In genomic region chr19:25251610-25252140, GRCm38 (mm10) we compare ENCODE assay signal across 31 mouse cellular contexts. TPM values are rescaled to one million over a fixed set of nuclear protein-coding genes. Genes with fewer than 3 reads are reported as not detected.
DNase-seq lines count a peak whose midpoint lies in the region; ATAC-seq and TF ChIP-seq lines count a peak whose summit lies in the region.
"Had no signal": no experiment of that assay in that cellular context is flagged by ENCODE, and none has a peak within 500 bp of the region (broad histone marks: within the 10 kb centered on the region; RNA-seq: fewer than 3 reads in every experiment).

No protein-coding gene starts in this region.

- no peaks in the 10 kb centered on the region for H3K27me3 ChIP-seq in heart, embryonic 15.5 days
- no peaks in the 10 kb centered on the region for H3K27me3 ChIP-seq in kidney, adult 2 months (replicated peaks; ENCODE audit: control insufficient read depth, insufficient read depth, low read length)
- H3K27me3 ChIP-seq: CH12.LX; forebrain, embryonic 12.5 days; limb, embryonic 15.5 days; liver, embryonic 13.5 days; midbrain, embryonic 12.5 days; neural tube, embryonic 12.5 days had no signal

- ATAC-seq in heart, embryonic 15.5 days (replicated peaks; ENCODE audit: insufficient number of reproducible peaks, insufficient read depth, low FRiP score, low read depth) = no peak
- ATAC-seq: hindbrain, embryonic 16.5 days had no signal

- intact Hi-C loops in gastrocnemius, adult 2 months (cut with DNase I) = no loop called here

- H3K4me2 ChIP-seq in heart, embryonic 15.5 days = no peak overlapping the region
- H3K4me2 ChIP-seq: forebrain, embryonic 12.5 days; limb, embryonic 15.5 days; liver, embryonic 13.5 days; midbrain, embryonic 12.5 days; neural tube, embryonic 12.5 days had no signal

- H3K27ac ChIP-seq in heart, embryonic 15.5 days = peak overlapping the region; percentile 57
- peak overlapping the region; percentile 12 for H3K27ac ChIP-seq in kidney, adult 2 months (ENCODE audit: insufficient read depth, low read depth, low read length)
- H3K27ac ChIP-seq in gastrocnemius, adult 2 months = no peak overlapping the region
- H3K27ac ChIP-seq: forebrain, embryonic 12.5 days; heart, adult 2 months; limb, embryonic 10.5 days; limb, embryonic 15.5 days; liver, embryonic 13.5 days; midbrain, embryonic 12.5 days; neural tube, embryonic 12.5 days; stomach, postnatal 0 days had no signal

- TF ChIP-seq POLR2A in kidney, adult 2 months (IDR thresholded peaks at IDR 0.05; ENCODE audit: low read depth, low read length) = no peak

- no peak overlapping the region for H3K9ac ChIP-seq in heart, embryonic 15.5 days
- H3K9ac ChIP-seq: forebrain, embryonic 12.5 days; limb, embryonic 15.5 days; liver, embryonic 13.5 days; midbrain, embryonic 12.5 days; neural tube, embryonic 12.5 days had no signal

- peak; percentile 47 for DNase-seq in adrenal gland, postnatal 10 days
- no peak for DNase-seq in adrenal gland, adult 18-20 months (ENCODE audit: low spot score in 2 of 2)
- no peak for DNase-seq in heart, adult 8-10 months (ENCODE audit: low spot score)
- no peak for DNase-seq in kidney, adult 2 months
- DNase-seq in kidney, adult 11 months = no peak
- peak; percentile 82 for DNase-seq in NIH3T3 (ENCODE audit: low read depth)
- DNase-seq in gastrocnemius, adult 2 months = no peak
- DNase-seq: adrenal gland, postnatal 36 days; cerebellum, adult 2 months; cerebellum, postnatal 14 days; gastrocnemius, postnatal 25 days; kidney, adult 9 months; kidney, postnatal 10 days; layer of hippocampus, adult 9-11 months; liver, embryonic 13.5 days; right cerebral cortex, postnatal 4 days; thymus, adult 18-20 months; thymus, postnatal 25 days had no signal

- H3K9me3 ChIP-seq in heart, embryonic 15.5 days (replicated peaks) = no peaks in the 10 kb centered on the region
- H3K9me3 ChIP-seq: forebrain, embryonic 12.5 days; limb, embryonic 10.5 days; limb, embryonic 15.5 days; liver, embryonic 13.5 days; midbrain, embryonic 12.5 days; neural tube, embryonic 12.5 days had no signal

- no peak for TF ChIP-seq CTCF in kidney, adult 2 months (conservative IDR thresholded peaks at IDR 0.05; ENCODE audit: insufficient read depth, insufficient read length, low read depth, low read length)
- no peak for TF ChIP-seq CTCF in gastrocnemius, adult 2 months (IDR thresholded peaks at IDR 0.05)

- 60% methylated on average over 3 of the region's 3 CpGs for WGBS in heart, embryonic 15.5 days
- 66% methylated on average over 3 of the region's 3 CpGs for WGBS in kidney, adult 2 months

- H3K4me1 ChIP-seq in heart, embryonic 15.5 days (replicated peaks) = peaks cover 51% of the 10 kb centered on the region
- peaks cover 7% of the 10 kb centered on the region; the same call in 1 of the 2 replicates for H3K4me1 ChIP-seq in kidney, adult 2 months (ENCODE audit: control insufficient read depth, insufficient read depth, low read length)
- H3K4me1 ChIP-seq: liver, embryonic 13.5 days; neural tube, embryonic 12.5 days had no signal

- H3K4me3 ChIP-seq in heart, embryonic 15.5 days = no peak overlapping the region
- no peak overlapping the region for H3K4me3 ChIP-seq in kidney, adult 2 months (ENCODE audit: insufficient read depth, low read depth, low read length)
- no peak overlapping the region for H3K4me3 ChIP-seq in gastrocnemius, adult 2 months
- H3K4me3 ChIP-seq: erythroblast, embryonic 14.5 days; forebrain, embryonic 12.5 days; heart, adult 2 months; limb, embryonic 10.5 days; limb, embryonic 15.5 days; liver, embryonic 13.5 days; midbrain, embryonic 12.5 days; myocyte; neural tube, embryonic 12.5 days had no signal

- no peaks in the 10 kb centered on the region for H3K36me3 ChIP-seq in heart, embryonic 15.5 days
- no peaks in the 10 kb centered on the region for H3K36me3 ChIP-seq in kidney, adult 2 months (ENCODE audit: control insufficient read depth, insufficient read depth, low read length)
- H3K36me3 ChIP-seq: forebrain, embryonic 12.5 days; limb, embryonic 10.5 days; limb, embryonic 15.5 days; liver, embryonic 13.5 days; midbrain, embryonic 12.5 days; neural tube, embryonic 12.5 days had no signal

RNA-seq across cellular contexts. Expression of gene Kank1, which starts 14.9 kb away (rescaled TPM):
- 10 to 100 TPM; 25.5 to 34.1 TPM for total RNA-seq in adrenal gland, postnatal 10 days (2021)
- 10 to 100 TPM; 11.2 to 17.6 TPM for total RNA-seq in adrenal gland, adult 18-20 months (2021)
- 48.3 and 53.2 TPM in 2 replicates for polyA plus RNA-seq in heart, embryonic 15.5 days (2015; fragmentation: Nextera tagmentation; extraction: Ambion mirVana)
- total RNA-seq in heart, adult 8-10 months (2022) = 10 to 100 TPM; 40.4 to 50.0 (median 45.6) TPM
- 56.0 and 68.7 TPM in 2 replicates for polyA plus RNA-seq in kidney, adult 2 months (2012; rRNA removed)
- total RNA-seq in gastrocnemius, adult 2 months (2021) = 10 to 100 TPM; 17.4 to 19.2 TPM
- total RNA-seq: megakaryocyte, adult 5-6 weeks had no signal
- polyA plus RNA-seq: erythroblast, embryonic 14.5 days had no signal

Comparison
In these comparisons a context has a peak if more than half of its experiments do, and no peak if none do; other contexts are left out.
1. DNase-seq: peak in adrenal gland, postnatal 10 days (single experiment) and NIH3T3 (single experiment); none in adrenal gland, adult 18-20 months (0 of 2), heart, adult 8-10 months (single experiment), kidney, adult 2 months (single experiment), kidney, adult 11 months (single experiment) and gastrocnemius, adult 2 months (single experiment).